Mouse (Mus musculus) urinary bladder, postnatal 36 days (tissue): ENCODE results near the gene Vmn2r86.
"Not testable (repeated sequence)": the region's sequence is repeated elsewhere in the genome, so short reads cannot be mapped to it uniquely, and the experiment has no call there.

Experiments
- DNase-seq, 2 experiments: peaks; one replicate each; pipeline ENCODE4 v3.0.0; 2022; ENCODE audit warnings: low spot score in 2 of 2, mixed read lengths in 1 of 2

The Vmn2r86 gene

GRCm38 (mm10) chr10:130455950-130456349 is at the start of gene Vmn2r86:
Gene Vmn2r86, minus strand, starts transcription at chr10:130456050.
- not testable (repeated sequence) for DNase-seq

GRCm38 (mm10) chr10:130497296-130497695 is 41.4 kb upstream of the Vmn2r86 start, which contains the start of gene Vmn2r87:
Gene Vmn2r87, minus strand, starts transcription at chr10:130497396.
- no peak for DNase-seq

DNA sequence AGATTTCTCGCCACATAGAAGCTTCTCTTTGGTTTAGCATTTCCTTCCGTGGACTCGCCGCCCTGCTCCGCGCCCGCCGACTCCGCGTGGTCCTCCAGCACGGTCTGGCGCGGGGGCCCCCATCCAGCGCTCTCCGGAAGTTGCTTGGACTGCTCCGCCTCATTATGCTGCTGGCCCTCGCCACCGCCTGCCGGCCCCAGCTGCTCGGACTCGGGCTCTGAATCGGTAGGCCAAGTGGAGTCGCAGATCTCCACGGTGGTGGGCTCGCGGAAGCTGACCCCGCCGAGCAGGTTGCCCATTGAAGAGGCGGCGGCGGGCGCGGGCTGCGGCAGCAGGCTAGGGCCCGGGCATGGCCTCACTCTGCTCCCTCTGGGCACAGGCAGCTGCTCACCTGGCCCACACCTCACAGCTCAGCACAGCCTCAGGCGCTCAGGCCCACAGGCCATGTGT is 14.5 kb upstream of the Vmn2r86 start:
- DNase-seq = no peak

DNA sequence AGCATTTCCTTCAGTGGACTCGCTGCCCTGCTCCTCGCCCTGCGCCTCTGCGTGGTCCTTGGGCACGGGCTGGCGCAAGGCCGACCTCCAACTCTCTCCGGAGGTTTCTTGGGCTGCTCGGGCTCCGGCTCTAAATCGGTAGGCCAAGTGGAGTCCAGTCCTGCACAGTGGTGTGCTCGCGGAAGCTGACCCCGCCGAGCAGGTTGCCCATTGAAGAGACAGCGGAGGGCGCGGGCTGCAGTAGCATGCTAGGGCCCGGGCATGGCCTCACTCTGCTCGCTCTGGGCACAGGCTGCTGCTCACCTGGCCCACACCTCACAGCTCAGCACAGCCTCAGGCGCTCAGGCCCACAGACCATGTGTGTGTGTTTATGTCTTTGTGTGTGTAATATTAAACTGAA is 11.1 kb downstream of the Vmn2r86 start:
- no peak for DNase-seq

GRCm38 (mm10) chr10:130434185-130434898 is 21.5 kb downstream of the Vmn2r86 start:
- DNase-seq = not testable (repeated sequence)

- not testable (repeated sequence) for DNase-seq
These were observed 26.2 kb downstream of the Vmn2r86 start, which contains the start of gene Vmn2r85 for GRCm38 (mm10) chr10:130429603-130430002. Gene Vmn2r85, minus strand, starts transcription at chr10:130429703.

- not testable (repeated sequence) for DNase-seq
These were observed 33.5 kb downstream of the Vmn2r86 start for GRCm38 (mm10) chr10:130422368-130422767.

GRCm38 (mm10) chr10:130420401-130420800 is 35.4 kb downstream of the Vmn2r86 start:
- no peak for DNase-seq

GRCm38 (mm10) chr10:130419954-130420353 is 35.9 kb downstream of the Vmn2r86 start:
- DNase-seq = not testable (repeated sequence)

GRCm38 (mm10) chr10:130416352-130416751 is 39.5 kb downstream of the Vmn2r86 start:
- not testable (repeated sequence) for DNase-seq

DNA sequence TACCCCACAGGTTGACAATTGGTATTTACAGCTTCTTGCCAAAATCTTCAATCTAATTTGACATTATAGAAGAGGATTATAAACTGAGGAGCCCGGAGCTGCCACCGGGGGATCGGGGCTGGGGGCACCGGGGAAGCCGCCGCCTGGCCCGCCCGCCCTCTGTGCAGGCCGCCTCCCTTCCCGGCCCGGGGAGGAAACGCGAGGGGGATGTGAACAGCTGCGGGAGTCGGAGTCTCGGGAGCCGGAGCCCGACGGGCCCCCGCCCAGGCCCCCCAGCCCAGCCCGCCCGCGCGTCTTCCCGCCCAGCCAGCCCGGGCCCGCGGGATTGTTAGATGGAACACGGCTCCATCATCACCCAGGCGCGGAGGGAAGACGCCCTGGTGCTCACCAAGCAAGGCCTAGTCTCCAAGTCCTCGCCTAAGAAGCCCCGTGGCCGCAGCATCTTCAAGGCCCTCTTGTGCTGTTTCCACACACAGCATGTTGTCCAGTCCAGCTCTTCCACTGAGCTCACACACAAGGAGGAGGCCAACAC is 43.6 kb downstream of the Vmn2r86 start:
- not testable (repeated sequence) for DNase-seq

DNA sequence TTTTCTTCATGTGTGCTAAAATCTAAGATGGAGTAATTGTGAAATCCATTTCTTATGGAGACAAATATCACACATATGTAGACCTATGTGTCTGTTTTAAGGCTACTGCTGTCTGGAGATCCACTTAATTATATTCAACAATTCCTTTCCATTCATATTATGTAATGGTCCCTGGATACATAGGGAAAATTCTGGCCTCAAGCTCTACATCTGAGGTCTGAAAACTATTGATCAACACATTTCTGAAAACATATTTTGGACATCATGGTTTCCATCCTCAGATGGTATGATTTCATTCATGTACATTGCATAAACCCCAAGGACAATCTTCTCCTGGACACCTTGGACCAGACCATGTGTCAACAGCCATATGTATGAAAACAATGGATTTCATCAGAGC is 61.6 kb downstream of the Vmn2r86 start, which contains the start of gene Vmn2r84:
TSS of gene Vmn2r84 (minus strand) at position 101 of the 400 bp plus-strand sequence.
- DNase-seq = no peak
